Mouse (Mus musculus) forebrain, postnatal 0 days (tissue): Measurements from ENCODE around the gene Atox1. TPM values are rescaled to one million over a fixed set of nuclear protein-coding genes. Genes with fewer than 3 reads are reported as not detected.

Experiments used
- ATAC-seq: fragments of 200-750 bp; cut with Nextera tagmentation; 2 replicates; pipeline ENCODE4 v1.8.0; 2017; ENCODE audit warnings: mild to moderate bottlenecking, moderate library complexity
- DNase-seq: peaks from one replicate; pipeline ENCODE4 v3.0.0-alpha.2; 2015
- H3K27ac ChIP-seq: fragments of 300-500 bp; sonication (generic); 2 replicates; pipeline ENCODE4 v1.5.1; 2014; ENCODE audit warnings: low read depth, mild to moderate bottlenecking, antibody characterized with exemption, low read length, moderate library complexity, mixed read lengths
- H3K27me3 ChIP-seq: fragments of 300-500 bp; sonication (generic); 2 replicates; pipeline ENCODE4 v1.6.1; 2014; ENCODE audit warnings: mild to moderate bottlenecking, low read length, mixed read lengths; ENCODE audit not compliant: insufficient read depth
- H3K36me3 ChIP-seq: fragments of 300-500 bp; sonication (generic); 2 replicates; pipeline ENCODE4 v1.6.1; 2014; ENCODE audit warnings: mild to moderate bottlenecking, moderate library complexity; ENCODE audit not compliant: insufficient read depth
- H3K4me1 ChIP-seq: fragments of 300-500 bp; sonication (generic); 2 replicates; pipeline ENCODE4 v1.6.1; 2014; ENCODE audit warnings: antibody characterized with exemption; ENCODE audit not compliant: insufficient read depth
- H3K4me2 ChIP-seq: fragments of 300-500 bp; sonication (generic); 2 replicates; pipeline ENCODE4 v1.6.1; 2014; ENCODE audit warnings: low read depth, mild to moderate bottlenecking, moderate library complexity
- H3K4me3 ChIP-seq: fragments of 300-500 bp; sonication (generic); 2 replicates; pipeline ENCODE4 v1.5.1; 2014; ENCODE audit warnings: low read depth, low read length, mixed read lengths
- H3K9ac ChIP-seq: fragments of 300-500 bp; sonication (generic); 2 replicates; pipeline ENCODE4 v1.6.1; 2014; ENCODE audit warnings: mild to moderate bottlenecking
- H3K9me3 ChIP-seq: fragments of 300-500 bp; sonication (generic); 2 replicates; pipeline ENCODE4 v1.6.1; 2016; ENCODE audit warnings: low read length
- CTCF ChIP-seq: sonication (generic); IDR thresholded peaks from 2 replicates; pipeline ENCODE4 v1.5.1; 2016; ENCODE audit warnings: antibody characterized with exemption, control low read depth, low read depth
- WGBS: fragments of 180-500 bp; shearing (Covaris S2); extraction: QIAGEN DNeasy Blood & Tissue Kit; methylation state at CpG from one replicate; pipeline ENCODE4 v1.1.7; 2014; 5-methylcytosine and 5-hydroxymethylcytosine counted together
- polyA plus RNA-seq: library from polyadenylated mRNA; unstranded; fragments of >200 nt; fragmentation: Nextera tagmentation; extraction: Ambion mirVana; gene quantifications from 2 replicates; pipeline ENCODE4 v1.2.1, GENCODE M21; 2015
- total RNA-seq: library from RNA; depleted of rRNA; stranded (reverse); fragments of >200 nt; gene quantifications from 2 replicates; pipeline ENCODE4 v1.2.3, GENCODE M21; 2014

The Atox1 gene
- total and polyA plus RNA-seq, 2 experiments from 2014 or later = 141 to 268 TPM

- TF ChIP-seq CTCF = no peak
- Histone ChIP-seq H3K27ac (no peak overlapping the region), H3K4me1 (peaks cover 9% of the 10 kb centered on the region), H3K4me3 (no peak overlapping the region), H3K9me3 (no peaks in the 10 kb centered on the region), H3K27me3 (no peaks in the 10 kb centered on the region), H3K9ac (no peak overlapping the region), H3K36me3 (no peaks in the 10 kb centered on the region), H3K4me2 (no peak overlapping the region)
- ATAC-seq (no peak), DNase-seq (no peak)
- 71% methylated on average over 9 of the region's 9 CpGs for WGBS
These were observed 45.9 kb downstream of the Atox1 start for GRCm38 (mm10) chr11:55415036-55415704.

- H3K4me1 ChIP-seq = peaks cover 9% of the 10 kb centered on the region
- H3K36me3 ChIP-seq = no peaks in the 10 kb centered on the region
- WGBS = 73% methylated on average over 5 of the region's 5 CpGs
- no peak overlapping the region for H3K4me2 ChIP-seq
- TF ChIP-seq CTCF = no peak
- no peak for ATAC-seq
- no peak overlapping the region for H3K4me3 ChIP-seq
- DNase-seq = no peak
- H3K9me3 ChIP-seq = no peaks in the 10 kb centered on the region
- no peaks in the 10 kb centered on the region for H3K27me3 ChIP-seq
- H3K9ac ChIP-seq = no peak overlapping the region
- no peak overlapping the region for H3K27ac ChIP-seq
These were observed 46.7 kb downstream of the Atox1 start for GRCm38 (mm10) chr11:55414314-55414713.

- H3K36me3 ChIP-seq = no peaks in the 10 kb centered on the region
- no peak overlapping the region for H3K9ac ChIP-seq
- 0 out of 2 replicates have a peak, but pooled peaks cover 1% of the 10 kb centered on the region for H3K4me1 ChIP-seq
- no peak for DNase-seq
- ATAC-seq = no peak
- no peaks in the 10 kb centered on the region for H3K9me3 ChIP-seq
- no peaks in the 10 kb centered on the region for H3K27me3 ChIP-seq
- no peak overlapping the region for H3K4me3 ChIP-seq
- no peak overlapping the region for H3K4me2 ChIP-seq
- no peak overlapping the region for H3K27ac ChIP-seq
- WGBS = 95% methylated on average over 2 of the region's 2 CpGs
- TF ChIP-seq CTCF = no peak
These were observed 47.6 kb downstream of the Atox1 start for GRCm38 (mm10) chr11:55413416-55413796.

- Histone ChIP-seq H3K36me3 (no peaks in the 10 kb centered on the region), H3K9me3 (no peaks in the 10 kb centered on the region), H3K27me3 (no peaks in the 10 kb centered on the region), H3K27ac (no peak overlapping the region), H3K4me1 (no peaks in the 10 kb centered on the region), H3K4me2 (no peak overlapping the region), H3K4me3 (no peak overlapping the region), H3K9ac (no peak overlapping the region)
- no peak for TF ChIP-seq CTCF
- no peak for ATAC-seq
- DNase-seq = no peak
- 95% methylated on average over 10 of the region's 10 CpGs for WGBS
These were observed 48.2 kb downstream of the Atox1 start for GRCm38 (mm10) chr11:55412680-55413415.

GRCm38 (mm10) chr11:55412034-55412433, 49.0 kb downstream of the Atox1 start:
- Histone ChIP-seq H3K4me1 (no peaks in the 10 kb centered on the region), H3K27me3 (no peaks in the 10 kb centered on the region), H3K4me2 (no peak overlapping the region), H3K27ac (no peak overlapping the region), H3K36me3 (no peaks in the 10 kb centered on the region), H3K9me3 (no peaks in the 10 kb centered on the region), H3K4me3 (no peak overlapping the region), H3K9ac (no peak overlapping the region)
- ATAC-seq = no peak
- no peak for DNase-seq
- 84% methylated on average over 7 of the region's 7 CpGs for WGBS
- no peak for TF ChIP-seq CTCF

- Histone ChIP-seq H3K27me3 (no peaks in the 10 kb centered on the region), H3K27ac (no peak overlapping the region), H3K4me3 (no peak overlapping the region), H3K9me3 (no peaks in the 10 kb centered on the region), H3K36me3 (no peaks in the 10 kb centered on the region), H3K4me2 (no peak overlapping the region), H3K4me1 (no peaks in the 10 kb centered on the region), H3K9ac (no peak overlapping the region)
- ATAC-seq (no peak), DNase-seq (no peak)
- WGBS = 69% methylated on average over 3 of the region's 3 CpGs
- TF ChIP-seq CTCF = no peak
These were observed 50.5 kb downstream of the Atox1 start for GRCm38 (mm10) chr11:55410502-55410901.

GRCm38 (mm10) chr11:55410005-55410404, 51.0 kb downstream of the Atox1 start:
- H3K4me2 ChIP-seq = no peak overlapping the region
- no peaks in the 10 kb centered on the region for H3K4me1 ChIP-seq
- DNase-seq = no peak
- no peak for ATAC-seq
- H3K27me3 ChIP-seq = no peaks in the 10 kb centered on the region
- WGBS = 93% methylated on average over 3 of the region's 3 CpGs
- no peak for TF ChIP-seq CTCF
- H3K9ac ChIP-seq = no peak overlapping the region
- H3K36me3 ChIP-seq = no peaks in the 10 kb centered on the region
- no peak overlapping the region for H3K27ac ChIP-seq
- H3K9me3 ChIP-seq = no peaks in the 10 kb centered on the region
- no peak overlapping the region for H3K4me3 ChIP-seq
